Mouse (Mus musculus) spleen, postnatal 14 days (tissue): ENCODE measurements around the gene Rnf208.

ENCODE experiments used
- DNase-seq, 2 experiments: peaks; one replicate each; pipeline ENCODE4 v3.0.0; 2021 to 2022; ENCODE audit warnings: low spot score in 2 of 2

The Rnf208 gene

GRCm38 (mm10) chr2:25242101-25242506, at the start of gene Rnf208, which contains the start of gene Cysrt1:
Gene Rnf208 (plus strand): TSS chr2:25242255.
Gene Cysrt1 (minus strand): TSS chr2:25242452.
- DNase-seq = no peak

- peak; percentile 61 to 76 for DNase-seq
Observed at GRCm38 (mm10) chr2:25193330-25193770, 48.7 kb upstream of the Rnf208 start.

DNA sequence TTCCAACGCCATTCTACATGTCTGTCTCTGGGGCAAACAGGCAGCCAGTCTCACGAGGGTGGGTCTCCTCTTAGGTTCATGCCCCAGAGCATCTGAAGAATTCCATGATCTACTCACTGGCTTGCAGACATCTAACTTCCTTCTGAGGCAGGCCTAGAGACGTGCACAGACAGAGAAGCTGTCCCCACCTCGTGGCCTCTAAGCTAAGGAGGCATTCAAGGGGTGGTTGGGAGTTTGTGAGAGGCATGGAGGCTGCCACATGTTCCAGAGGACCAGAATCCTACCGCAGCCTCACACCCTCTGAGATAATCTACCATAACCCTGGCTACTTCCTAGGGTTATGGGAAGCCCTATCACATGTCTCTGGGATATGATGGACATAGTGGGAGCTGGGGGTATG, 48.0 kb upstream of the Rnf208 start:
- no peak for DNase-seq

GRCm38 (mm10) chr2:25194486-25195171, 47.4 kb upstream of the Rnf208 start:
- peak in 1 of 2 experiments; percentile 17 for DNase-seq

DNA sequence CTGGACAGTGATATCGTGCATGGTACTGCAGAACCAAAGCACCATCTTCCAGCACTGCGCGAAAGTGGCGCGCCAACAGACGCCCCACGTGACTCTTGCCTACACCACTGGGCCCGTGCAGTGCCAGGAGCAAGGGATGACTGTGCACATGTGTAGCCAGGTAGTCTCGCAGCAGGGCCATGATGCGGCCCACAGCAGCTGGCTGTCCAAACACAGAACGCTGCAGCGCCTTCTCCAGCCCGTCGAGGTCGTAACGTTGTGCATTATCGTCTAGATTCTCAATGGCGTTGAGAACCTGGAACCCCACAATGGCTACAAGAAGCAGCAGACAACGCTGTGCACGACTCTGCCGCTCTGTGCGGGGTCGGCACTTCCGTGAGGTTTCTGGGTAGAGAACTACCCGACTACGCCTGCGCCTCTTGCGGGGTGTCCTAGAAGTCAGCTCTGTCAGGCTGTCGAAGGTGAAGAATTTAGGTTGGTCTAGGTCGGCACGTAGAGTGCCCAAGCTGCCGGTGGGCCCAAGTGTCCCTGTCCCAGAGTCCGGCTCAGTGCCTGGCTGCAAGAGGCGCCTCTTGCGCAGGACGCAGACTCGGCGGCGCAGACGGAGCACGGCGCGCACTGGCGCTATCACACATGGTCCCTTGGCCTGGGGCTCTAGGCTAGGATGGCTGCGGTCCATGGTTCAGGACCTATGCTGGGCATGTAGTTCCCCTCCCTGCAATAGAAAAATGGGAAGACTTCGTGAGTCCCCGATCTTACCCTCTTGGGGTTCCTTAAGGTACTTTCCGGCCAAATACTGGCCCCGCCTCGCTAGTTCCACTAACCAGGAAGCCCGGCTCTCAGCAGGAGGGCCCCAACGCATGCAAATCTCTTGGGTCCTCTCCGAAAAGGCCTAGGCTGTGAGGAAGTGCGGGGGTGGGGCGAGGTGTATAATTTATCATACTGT, 46.6 kb upstream of the Rnf208 start:
- peak; percentile 62 to 76 for DNase-seq

- peak; percentile 59 to 76 for DNase-seq
Observed at GRCm38 (mm10) chr2:25196172-25196954, 45.7 kb upstream of the Rnf208 start, which contains the start of gene Tor4a. Gene Tor4a (minus strand): TSS chr2:25196886.

- DNase-seq = no peak
Observed at GRCm38 (mm10) chr2:25197191-25197590, 44.9 kb upstream of the Rnf208 start.

DNA sequence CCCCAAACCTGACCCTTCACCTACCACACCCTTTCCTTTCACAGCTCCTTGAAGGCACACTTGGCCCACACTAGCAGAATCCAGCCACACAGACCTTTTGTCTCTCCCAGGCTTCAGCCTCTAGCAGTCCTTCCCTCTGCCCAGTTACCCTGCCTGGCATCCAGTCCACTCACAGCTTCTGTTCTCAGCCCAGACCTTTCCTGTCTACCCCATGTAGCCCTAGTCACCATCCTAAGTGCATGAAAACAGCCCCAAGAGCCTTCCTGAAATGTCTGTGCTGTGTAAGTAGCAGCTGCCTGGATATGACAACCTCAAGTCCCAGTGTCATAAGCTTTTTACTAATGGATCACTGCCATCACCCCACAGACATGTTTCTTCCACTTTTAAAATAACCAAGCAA, 44.1 kb upstream of the Rnf208 start:
- DNase-seq = no peak

- no peak for DNase-seq
Observed at GRCm38 (mm10) chr2:25200631-25201030, 41.4 kb upstream of the Rnf208 start.

GRCm38 (mm10) chr2:25203631-25204214, 38.3 kb upstream of the Rnf208 start:
- DNase-seq = peak in 1 of 2 experiments; percentile 21

GRCm38 (mm10) chr2:25207593-25207992, 34.5 kb upstream of the Rnf208 start:
- no peak for DNase-seq

GRCm38 (mm10) chr2:25210686-25211085, 31.4 kb upstream of the Rnf208 start:
- no peak for DNase-seq

GRCm38 (mm10) chr2:25211121-25211670, 30.9 kb upstream of the Rnf208 start, which contains the start of gene Nelfb:
Gene Nelfb (minus strand): TSS chr2:25211489.
- DNase-seq = peak; percentile 87 to 88

DNA sequence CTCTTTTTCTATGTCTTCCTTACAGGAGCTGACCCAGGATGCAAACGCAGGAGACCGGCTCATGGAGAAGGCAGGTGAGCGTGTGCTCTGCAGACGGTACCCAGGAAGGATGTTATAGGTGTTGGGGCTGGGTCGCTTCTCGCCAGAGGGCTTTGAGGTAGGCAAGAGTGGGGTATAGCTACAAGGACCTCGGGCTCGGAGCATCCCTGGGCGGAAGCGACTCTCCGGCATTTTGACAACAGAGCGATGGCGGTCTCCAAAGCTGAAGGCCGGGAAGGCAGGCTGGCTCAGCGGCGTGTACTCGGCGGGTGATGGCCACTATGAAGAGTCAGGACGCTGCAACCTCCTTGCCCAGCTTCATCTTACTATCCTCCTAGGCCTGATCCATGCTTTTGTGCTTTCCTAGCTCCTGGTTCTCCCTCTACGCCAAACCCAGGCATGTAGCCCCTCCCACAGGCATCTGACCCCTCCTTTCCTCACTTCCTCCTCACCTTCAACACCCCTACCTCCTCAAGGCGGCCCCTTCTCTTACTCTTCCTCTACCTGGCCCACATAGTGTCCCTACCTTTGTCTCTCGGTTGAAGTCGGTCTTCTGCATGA, 28.7 kb upstream of the Rnf208 start:
- no peak for DNase-seq

GRCm38 (mm10) chr2:25214444-25214843, 27.6 kb upstream of the Rnf208 start, which contains the start of gene Stpg3:
Gene Stpg3 (minus strand): TSS chr2:25214637.
- DNase-seq = no peak

DNA sequence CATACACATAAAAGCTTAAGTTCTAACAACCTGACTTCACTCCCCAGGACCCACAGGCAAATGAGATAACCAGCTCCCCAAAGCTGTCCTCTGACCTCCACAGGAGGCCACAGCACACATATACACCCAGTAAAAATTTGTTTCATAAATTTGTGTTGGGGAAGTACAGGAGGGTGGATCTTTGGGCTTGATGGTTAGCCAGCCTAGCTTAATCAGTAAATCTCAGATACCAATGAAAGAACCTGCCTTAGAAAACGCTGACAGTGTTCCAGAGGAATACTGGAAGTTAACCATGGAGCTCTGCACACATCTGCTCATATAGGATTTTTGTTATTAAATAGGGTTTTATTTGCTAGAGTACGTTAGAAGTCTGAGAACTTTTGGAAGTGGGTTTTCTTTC, 24.4 kb upstream of the Rnf208 start:
- no peak for DNase-seq

DNA sequence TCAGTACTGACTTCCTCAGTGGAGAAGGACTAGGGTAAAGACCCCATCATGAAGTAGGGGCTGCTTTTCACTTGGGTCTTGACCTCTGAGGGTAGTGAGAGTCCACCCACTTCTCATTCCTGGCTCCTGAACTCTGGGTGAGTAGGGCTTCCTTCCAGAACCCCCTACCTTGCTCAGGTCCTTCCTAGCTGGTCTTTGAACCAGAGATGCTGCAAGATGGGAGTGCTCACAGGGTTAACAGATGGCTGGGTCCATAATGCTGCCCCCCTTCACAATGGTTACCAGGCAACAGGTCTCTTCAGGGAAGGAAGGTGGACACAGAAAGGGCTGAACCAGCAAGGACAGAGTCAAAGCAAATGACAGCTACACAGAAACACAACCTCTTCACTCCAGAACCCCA, 23.6 kb upstream of the Rnf208 start, which contains the start of gene Fam166a:
Gene Fam166a (plus strand): TSS at position 301 of the 400 bp plus-strand sequence.
- DNase-seq = no peak

DNA sequence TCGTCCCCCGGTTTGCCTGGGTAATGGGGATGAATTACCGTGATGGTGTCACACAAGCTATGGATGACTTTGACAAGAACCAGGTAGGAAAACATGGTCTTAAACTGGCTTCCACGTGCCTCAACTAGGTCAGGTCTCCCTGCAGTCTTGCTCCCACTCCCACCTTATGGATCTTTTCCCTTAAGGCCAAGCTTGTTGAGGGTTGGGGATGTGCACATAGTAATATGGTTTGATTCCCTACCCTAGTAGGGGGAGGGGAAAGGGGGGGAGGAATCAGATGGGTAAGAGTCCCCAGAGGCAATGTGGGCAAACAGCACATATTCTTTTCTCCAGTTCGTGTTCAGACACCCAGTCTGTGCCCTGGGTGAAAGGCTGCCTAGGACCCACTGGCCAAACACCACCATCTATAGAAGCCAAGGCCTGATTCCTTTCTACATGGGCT, 20.7 kb upstream of the Rnf208 start:
- DNase-seq = no peak

DNA sequence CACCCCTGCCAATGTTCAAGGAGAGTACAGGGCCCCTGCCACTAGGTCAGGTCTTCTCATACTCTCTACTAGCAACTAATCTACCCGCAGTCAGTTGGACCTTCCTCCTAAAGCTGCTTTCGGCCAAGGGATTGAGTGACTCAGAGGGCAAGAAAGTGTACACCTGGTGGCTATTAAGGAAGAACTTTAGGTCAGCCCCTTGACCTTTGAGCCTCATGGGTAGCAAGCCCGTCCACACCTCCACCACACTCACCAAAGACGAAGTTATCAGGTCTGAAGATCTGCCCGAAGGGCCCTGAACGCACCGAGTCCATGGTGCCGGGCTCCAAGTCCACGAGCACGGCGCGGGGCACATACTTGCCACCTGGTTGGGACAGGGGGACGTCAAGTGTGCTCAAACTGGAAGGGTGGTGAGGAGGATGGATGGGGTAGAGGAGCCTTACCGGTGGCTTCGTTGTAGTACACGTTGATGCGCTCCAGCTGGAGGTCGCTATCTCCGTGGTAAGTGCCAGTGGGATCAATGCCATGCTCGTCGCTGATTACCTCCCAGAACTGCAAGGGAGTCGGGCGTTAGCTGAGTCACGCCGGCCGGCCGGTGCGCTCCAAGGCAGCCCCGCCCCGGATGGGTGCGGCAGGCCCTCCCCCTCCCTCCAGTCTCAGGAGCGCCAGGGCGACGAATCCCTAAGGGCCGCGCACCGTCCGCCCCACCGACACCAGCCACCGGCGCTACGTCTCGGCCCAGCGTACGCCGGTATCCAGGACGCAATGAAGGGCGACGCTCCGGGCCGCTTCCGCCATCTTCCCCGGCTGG, 18.2 kb upstream of the Rnf208 start:
- DNase-seq = peak; percentile 83 to 86

- DNase-seq = no peak
Observed at GRCm38 (mm10) chr2:25224492-25224765, 17.6 kb upstream of the Rnf208 start, which contains the start of gene Tubb4b. Gene Tubb4b (minus strand): TSS chr2:25224702.
